Mouse (Mus musculus): ENCODE data around the gene Creb3l1.
A peak's percentile ranks its signal among the peaks of the same experiment; 100 is the strongest.

Gene Creb3l1

DNA sequence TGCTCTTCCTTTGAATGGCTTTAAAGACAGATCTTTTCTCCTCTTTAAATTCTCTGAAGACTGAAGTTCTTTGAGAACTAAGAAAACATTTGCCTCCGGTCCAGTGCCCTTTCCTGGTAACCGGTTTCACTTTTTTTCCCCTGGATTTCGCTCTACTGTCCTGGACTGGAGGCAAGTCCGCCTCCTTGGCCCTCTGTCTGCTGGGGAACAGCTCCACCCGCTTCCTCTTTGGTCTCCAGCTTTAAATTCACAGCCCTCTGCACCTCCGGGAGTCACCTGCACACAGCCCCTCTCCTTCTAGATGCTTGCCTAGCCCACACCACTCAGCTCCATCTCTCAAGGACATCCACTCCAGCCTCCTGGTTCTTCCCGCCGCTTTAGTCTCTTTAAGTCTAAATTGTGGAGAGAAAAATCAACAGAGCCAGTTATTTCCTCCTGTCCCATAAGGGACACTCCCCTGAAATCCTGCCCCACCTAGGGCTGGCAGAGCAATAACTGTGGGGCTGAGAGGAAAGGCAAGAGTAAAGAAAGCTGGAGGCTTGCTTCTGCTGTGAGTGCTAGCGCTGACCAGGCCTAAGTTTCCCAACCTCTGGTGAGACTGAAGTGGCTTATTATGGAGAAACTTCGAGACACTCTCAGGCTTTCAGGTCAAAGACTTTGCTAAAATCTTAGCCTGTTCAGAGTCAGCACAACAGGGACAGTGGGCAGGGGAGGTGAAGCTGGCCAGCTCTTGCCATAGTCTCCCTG, 5.3 kb upstream of the Creb3l1 start:
- no peak for DNase-seq

DNA sequence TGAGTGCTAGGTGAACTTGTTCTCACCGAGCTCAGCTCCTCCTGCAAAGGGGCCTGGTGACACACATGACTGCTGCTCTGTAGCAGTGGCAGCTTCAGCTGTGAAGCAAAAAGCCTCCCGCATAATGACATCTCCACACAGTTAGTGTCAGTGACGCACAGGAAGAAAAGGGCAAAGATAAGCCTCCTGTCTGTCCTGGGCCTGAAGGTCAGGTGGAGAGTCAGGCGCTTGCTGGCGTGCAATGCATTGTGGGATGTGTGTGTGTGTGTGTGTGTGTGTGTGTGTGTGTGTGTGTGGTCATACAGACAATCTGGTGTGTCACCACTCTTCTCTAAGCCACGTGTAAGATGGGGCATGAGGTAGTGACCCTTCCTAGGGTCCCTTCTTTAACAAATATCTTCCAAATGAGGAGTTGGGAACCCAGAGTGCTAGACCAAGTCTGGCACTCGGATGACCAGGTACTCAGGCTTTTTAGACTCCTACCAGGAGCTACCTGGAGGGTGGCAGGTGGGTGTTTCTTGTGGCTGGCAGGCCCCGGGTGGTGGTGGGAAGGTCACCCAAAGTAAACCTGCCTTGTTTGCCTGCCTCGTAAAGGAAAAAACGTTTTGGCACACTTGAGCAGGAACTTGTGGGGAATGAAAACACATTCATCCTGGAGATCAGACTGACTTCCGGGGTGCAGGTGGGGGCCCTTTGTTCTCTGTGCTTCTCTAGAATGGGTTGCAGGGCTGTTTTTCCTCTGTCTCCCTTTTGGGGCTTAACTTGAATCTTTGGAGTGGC, 3.7 kb upstream of the Creb3l1 start:
- DNase-seq: no peak

DNA sequence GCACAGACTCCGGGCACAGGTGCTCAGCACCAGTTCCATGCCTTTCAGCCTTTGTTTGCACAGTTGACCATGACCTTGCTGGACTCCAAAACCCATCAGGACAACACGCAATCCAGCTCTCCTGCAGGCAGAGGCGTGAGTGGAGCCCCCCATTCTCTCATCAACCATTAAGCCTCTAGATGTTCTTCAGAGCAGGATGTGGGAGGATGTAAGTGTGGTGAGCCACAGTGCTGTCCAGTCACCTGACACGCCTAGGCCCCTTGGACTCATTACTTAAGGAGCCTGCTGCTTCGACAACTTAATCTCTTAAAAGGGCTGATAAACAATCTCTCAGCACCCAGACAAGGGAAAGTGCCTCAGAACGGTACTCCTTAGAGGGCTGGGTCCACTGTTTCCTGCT, 1.7 kb upstream of the Creb3l1 start:
- DNase-seq: no peak

DNA sequence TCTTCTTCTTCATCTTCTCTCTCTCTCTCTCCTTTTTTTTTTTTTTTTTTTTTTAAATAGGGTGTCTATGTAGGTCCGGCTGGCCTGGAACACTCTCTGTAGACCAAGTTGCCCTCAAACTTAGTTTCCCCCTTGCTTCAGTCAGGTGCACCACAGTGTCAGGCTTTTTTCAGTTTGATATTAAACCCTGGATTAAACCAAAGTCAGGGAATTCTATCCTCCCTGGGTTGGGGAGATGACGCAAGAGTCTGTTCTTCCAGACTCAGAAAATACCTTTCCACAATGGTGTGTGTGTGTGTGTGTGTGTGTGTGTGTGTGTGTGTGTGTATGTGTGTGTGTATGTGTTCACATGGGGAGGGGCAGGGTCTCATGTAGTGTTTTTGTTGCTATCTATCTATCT, 900 bp upstream of the Creb3l1 start:
- no peak for DNase-seq

DNA sequence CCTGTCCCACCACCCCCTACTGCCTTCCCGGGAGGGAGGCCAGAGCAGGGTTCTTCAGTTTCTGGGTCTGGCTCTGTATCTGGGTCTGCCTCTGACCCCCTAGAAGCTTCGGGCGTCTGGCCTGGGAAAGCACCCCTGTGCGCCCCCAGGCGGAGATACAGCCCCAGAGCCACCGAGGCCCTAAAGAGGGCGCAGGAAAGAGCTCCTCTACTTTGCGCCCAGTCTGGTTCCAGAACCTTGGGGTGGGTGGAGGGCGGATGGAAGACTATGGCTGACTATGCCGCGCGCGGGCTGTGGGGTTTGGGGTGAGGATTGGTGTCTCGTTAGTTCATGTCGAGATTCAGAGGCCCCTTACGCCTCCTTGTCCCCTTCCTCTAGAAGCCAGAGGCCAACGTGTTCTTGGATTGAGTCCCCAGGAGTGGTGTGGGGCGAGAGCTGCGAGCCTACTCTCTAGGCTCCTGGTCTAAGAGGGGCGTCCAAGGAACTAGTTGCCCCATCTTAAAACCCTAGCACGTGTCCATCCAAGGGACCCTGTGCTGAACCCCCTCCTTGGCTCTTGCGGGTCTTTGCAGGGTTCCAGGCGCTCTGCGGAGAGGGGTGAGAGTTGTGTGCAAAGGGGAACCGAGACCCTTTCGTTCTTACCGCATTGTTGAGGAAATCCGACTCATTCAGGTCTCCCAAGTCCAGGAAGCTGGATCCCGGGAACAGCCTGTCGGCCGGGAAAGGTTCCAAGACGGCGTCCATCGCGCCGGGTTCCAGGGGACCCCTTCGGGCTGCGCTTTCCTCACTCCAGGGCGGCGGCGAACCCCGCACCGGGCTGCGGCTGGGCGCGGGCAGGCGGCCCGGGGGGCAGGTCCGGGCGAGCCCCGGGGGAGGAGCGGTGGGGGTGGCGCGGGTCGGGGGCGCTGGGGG, 684 bp downstream of the Creb3l1 start:
- DNase-seq: no peak

DNA sequence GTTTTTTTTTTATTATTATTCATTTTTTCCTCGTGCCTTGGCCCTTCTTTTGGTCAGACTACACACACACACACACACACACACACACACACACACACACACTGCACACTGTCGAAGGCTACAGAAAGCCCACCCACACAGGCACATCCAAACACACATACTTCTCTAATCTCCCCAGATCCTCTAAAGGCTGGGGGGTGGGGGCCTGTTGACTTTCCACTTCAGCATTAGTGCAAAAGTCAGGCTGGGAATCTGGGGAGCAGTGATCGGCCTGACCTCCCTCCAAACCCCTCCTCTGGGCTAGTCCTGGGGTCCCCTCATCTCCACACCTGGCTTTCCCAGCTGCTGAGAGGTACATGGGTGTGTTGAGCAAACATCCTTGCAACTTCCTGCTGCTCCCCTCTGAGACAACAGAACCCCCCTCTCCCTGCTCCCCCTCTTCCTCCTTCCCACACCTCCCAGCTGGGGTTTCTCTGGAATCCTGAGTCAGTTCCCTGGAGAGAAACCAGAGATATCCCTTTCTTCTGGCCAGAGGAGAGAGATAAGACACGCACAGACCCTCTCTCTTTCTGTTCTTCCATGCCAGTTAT, 3.5 kb downstream of the Creb3l1 start:
- no peak for DNase-seq

DNA sequence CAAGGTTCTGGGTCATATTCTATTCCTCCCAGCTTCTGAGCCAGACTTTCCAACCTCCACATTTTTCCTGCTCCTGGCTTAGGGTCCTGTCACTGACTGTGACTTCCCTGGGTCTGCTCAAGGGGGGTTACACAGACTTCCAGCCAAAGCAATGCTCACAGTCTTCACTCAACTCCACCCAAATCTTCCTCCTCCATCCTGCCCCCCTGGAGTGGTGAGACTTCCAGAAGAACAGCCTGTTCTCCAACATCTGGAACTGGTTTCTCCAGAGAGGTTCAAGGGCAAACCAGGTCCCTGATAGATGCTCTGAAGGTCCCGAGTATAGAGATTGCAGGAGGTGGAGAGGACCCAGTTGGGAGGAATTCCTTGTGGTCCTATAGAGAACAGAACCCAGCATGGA, 6.9 kb downstream of the Creb3l1 start:
- DNase-seq: no peak

DNA sequence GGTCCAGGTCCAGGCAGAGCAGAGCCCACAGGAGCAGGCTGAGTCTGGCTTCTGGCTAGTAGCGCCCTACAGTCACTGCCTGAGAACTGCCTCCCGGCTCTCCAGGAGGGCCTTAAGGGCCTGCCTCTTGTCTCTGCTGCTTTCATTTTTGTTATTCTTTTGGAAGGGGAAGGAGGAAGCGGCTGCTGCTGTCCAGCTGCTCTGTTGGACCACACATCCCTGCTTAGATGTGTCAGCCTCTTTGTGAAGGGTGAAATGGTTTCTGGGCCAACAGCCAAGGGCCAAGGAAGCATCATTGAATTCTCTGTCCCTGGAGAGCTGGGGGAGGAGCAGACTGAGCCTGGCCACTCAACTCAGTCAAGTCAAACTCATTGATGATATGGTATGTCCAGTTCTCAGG, 7.3 kb downstream of the Creb3l1 start:
- DNase-seq: peak; percentile 44

DNA sequence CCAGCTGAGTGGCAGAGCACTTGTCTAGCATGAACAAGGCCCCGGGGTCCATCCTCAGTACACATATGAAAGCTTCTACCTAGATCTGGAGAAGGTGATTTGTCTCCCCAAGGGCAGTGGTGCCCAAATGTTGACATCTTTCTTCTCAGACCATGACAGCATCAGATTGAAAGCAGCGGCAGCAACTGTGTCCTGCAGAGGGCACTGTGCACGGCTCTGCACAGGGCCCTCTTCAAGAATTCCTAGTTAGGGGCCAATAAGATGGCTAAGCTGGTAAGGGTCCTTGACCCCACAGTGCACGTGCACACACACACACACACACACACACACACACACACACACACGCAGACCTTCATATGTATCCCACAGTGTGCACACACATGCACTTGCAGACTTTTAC, 9.4 kb downstream of the Creb3l1 start:
- DNase-seq: no peak

DNA sequence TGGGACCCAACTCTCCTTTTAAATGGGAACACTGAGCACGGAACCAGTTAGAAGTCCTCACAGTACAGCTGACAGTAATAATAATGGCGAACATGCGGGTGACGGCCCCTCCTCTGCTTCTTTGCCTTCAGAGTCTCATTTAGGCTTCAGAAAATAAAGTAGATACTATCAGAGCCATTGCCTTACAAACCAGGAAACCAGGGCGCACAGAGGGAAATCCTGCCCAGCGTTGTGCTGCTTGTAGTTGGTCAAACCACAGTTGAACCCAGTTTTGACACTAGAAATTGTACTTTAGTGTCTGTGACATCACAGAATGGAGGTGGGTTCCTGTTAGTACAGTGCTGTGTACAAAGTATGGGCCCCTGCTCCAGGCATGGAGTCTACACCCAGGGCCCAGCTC, 10.1 kb downstream of the Creb3l1 start:
- no peak for DNase-seq

DNA sequence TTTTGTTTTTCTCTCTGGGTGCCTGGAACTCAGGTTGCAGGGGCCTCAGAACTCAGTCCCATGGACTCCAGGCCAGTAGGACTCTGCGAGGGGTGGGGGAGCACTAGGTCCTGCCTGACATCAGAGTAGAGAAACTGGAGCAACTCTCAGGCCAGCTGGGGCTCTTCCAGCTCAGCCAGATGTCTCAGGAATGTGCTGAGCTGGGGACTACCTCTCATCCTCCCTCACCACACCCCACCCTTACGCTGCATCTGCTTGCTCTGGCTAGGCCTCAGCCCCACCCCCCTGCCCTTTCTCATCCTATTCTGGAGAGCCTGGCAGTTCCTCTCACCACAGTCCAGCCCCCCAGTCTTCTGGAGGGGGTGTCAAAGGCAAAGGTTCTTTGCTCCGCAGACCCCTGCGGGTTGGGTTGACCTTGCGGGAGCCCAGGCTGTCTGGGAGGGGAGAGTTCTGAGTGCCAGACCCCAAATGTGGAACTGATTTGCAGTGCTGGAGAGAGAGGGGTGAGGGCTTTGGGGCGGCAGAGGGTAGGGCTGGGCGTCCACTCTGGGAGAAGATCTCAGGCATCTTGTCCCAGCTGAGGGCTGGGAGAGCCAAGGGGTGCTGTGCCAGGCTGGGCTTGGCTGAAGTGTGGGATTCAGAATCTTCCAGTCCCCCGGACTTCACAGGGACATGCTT, 11.4 kb downstream of the Creb3l1 start:
- no peak for DNase-seq

DNA sequence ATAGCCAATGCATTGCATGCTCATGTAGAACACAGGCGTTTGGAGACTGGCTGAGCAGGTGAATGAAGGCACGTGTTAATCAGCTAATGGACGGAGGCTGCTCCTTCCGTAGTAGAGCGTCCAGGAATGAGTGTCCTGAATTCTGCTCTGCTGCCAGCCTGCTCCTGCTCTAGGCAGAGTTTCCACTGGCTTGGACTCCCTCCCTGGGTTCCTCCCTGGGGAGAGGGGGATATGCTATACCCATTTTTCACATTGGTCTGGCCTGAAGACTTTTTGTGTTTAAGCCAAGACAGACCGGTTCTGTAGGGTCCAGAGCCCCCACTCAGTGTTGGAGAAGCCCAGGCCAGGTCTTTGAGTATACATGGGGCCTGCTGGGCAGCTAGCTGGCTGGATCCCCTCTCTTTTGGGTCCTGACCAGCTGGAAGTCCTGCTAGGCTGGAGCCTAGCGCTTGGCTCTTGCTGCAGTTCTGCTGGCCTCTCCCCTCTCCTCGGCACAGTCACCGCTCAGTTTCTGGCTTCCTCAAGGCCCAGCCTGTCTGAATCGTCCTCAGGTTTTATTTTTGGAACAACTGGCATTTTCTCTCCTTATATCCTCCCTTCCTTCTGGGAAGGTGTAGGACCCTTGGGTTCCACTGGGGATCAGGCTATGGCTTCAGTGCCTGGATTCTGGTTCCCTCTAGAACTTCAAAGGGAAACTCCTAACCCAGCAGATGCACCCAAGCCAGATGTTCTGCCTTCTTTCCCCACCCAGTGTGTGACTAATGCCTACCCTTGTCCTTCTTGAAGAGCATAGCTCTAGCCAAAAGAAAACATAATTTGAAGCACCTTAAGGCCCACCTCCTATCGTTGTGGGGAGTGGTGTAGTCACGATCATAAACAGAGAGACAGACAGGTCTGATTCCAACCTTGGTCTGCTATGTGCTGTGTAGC, 12.6 kb downstream of the Creb3l1 start:
- no peak for DNase-seq

DNA sequence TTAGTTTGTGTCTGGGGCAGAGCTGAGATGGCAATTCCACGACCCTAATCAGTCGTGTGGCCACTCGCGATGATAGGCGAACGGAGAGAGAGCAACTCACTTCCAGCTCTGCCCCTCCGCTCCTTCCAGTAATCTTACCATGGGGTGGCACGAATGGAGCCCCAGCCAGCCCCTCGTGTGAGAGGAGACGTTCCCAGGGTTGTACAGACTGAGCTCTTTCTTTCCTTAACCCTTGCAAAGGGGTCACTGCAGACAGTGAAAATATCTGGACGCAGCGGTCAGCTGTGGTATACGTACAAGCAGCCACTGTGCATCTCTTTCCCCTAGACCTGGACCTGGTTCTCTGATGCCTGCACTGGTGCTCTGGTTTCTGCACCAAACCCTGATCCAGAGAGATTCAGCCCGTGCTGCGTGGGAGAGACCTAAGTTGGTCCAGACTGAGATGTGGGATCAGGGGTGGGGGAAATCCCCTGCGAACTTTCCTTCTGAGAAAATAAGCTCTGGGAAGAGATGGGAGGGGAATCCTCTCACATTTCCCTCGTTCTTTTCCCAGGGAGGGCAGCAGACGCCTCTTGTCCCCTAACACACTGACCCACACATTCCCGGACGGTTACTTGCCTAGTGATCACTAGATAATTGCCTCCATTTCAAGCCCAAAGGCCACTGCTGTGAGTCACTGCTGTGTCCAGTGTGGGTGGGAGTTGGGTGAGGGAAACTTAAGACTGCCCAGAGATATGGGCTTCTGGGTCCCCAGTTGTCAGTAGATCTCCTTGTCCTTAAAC, 15.5 kb downstream of the Creb3l1 start:
- DNase-seq: no peak

DNA sequence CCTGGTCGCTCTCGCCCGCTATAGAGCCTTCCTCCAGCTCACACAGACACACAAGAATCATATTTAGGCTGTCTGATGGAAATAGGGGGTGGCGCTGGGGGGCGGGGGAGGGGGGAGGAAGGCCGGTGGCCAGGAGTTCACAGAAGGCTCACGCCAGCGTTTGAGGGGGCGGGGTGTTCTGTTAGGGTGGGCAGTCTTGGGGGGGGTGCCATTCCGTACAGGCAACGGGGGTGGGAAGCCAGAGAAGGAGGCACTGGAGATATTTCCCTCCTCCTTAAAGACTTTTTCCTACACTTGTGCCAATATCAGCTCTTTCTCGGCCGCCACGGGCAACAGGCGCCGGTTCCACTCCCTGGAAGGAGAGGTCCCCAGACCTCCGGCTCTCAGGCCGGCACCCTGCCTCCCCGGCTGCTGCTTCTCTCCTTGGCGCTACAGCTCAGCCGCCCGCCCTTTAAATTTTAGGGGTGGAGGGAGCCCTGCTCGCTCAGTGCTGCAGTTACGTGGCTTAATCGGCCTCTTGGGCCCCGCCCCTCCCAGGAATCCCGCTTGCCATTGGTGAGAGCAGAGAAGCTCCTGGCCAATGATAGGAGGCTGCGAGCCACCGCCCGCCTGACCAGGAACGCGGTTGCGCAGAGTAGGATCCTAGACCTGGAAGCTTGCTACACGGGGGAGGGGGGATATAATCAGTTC, 16.2 kb downstream of the Creb3l1 start:
- peak; percentile 98 for DNase-seq

DNA sequence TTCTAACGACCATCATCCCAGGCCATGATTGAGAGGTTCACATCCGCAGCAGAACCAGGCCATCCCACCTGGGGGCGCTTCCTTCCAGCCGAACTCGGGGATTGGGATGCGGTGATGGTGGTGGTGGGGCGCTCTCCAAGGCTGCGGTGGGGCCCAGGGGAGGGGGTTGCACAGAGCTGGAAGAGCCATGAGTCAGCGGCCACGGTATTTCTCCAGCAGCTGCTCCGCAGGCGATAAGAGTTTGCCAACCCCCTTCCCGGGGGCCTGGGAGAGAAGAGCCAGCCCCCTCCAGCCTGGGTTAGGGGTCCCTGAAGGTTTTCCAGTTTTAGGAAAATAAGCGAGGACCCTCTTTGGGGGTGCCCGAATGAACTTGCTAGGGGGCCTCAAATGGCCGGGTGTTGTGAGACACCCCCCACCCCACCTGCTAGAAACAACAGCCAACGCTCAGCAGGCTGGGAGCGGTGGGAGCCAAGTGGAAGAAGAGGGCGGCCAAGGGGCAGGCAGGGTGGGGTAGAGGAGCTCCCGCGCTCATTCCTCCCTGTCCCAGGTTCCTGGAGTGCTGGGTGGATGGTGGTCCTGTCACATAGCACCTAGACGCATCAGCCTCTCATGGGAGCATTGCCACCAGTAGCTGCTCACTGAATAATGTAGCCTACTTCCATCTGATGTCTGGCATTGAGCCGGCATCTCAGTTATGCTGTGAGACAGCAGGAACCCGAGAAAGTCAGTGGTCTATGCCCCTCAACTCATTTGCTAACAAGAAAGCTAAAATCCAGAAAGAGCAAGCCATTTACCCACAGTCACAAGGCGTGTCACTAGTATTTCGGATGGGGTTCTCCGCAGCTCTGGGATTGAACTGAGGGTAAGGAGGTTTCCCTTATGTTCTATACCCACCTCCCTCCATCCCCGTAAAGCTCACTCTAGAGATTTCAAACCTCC, 17.1 kb downstream of the Creb3l1 start:
- no peak for DNase-seq

DNA sequence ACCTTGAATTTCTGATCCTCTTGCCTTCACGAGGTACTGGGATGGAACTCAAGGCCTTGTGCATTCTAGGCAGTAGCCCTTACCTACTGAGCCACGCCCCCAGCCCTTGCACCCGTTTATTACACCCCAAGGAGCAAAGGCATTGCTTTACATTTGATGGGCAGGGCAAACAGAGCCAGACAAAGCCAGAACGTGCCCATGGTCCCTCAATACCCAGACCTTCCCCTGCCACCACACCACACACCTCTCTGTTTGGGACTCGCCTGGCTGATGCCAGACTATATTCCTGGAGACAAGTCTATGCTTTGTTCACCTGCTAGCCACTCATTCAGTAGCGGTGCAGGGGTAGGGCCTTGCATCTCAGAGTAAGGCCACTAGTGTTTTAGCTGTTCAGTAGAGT, 17.8 kb downstream of the Creb3l1 start:
- DNase-seq: no peak

DNA sequence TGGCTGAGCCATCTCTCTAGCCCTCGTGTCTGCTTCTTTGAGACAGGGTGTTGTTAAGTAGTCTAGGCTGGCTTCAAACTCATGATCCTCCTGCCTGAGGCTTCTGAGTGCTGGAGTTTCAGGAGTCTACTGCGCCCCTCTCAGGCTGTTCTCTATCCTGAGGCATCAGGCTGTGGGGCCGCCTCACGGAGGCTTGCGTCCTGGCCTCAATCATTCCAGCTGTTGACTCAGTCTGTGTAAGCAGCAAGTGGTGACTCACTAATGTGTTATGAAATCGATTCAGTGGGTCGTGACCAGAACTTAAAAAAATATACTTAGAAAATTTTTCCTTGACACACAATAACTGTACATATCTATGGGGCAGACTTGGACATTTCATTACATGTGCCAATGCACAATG, 19.7 kb downstream of the Creb3l1 start:
- DNase-seq: no peak

DNA sequence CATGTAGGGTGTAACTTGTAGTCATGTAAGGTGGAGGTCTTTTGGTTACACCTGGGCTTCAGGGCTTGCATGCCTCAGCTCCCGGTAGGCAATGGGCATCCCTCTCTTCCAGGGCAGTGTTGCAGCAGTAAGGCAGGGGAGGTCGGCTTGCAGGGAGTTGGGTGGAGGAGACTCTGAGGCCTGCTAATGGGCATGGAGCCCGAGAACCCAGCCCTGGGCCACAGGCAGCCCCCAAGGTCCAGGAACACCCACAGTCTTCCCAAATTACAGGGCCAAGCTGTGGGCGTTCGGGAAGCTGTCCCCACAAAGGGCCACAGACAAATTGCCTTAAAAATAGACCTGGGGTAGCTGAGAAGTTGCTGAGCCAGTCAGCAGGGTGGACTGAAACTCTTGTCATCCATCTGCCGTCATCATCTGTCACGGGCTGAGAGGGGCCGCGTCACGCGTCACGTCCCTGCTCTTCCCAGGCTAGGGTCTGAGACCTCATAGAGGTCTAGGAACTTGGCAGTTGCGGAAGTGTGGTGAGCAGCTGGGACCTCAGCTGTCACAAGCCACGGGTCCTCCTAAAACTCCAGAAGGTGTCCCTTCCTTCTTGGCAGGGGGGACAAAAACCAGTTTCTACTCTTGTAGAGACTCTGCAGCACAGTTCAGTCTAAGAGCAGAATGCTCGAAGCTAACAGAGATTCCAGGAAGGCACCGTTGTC, 26.2 kb downstream of the Creb3l1 start:
- DNase-seq: no peak

Measured in layer of hippocampus, adult 9-11 months (tissue).